In the genomic region with DNA sequence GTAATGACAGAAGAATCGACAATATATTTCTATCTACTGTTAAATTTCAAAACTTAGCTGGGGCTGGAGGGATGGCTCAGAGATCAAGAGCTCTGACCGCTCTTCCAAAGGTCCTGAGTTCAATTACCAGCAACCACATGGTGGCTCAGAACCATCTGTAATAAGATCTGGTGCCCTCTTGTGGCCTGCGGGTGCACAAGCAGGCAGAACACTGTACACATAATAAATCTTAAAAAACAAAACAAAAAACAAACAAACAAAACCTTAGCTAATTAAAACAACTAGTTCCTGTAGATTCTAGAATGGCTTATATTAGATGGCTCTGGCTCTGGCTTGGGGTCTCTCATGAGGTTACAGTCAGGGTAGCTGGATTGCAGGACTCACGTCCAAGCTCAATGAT, we compare ENCODE assay signal across 13 mouse cellular contexts. TPM values are rescaled to one million over a fixed set of nuclear protein-coding genes. Genes with fewer than 3 reads are reported as not detected.
DNase-seq lines count a peak whose midpoint lies in the region; ATAC-seq and TF ChIP-seq lines count a peak whose summit lies in the region.
"Had no signal": no experiment of that assay in that cellular context is flagged by ENCODE, and none has a peak within 500 bp of the region (broad histone marks: within the 10 kb centered on the region; RNA-seq: fewer than 3 reads in every experiment).

No protein-coding gene starts in this region.

- 63% methylated on average over 4 of the region's 4 CpGs for WGBS in liver, postnatal 0 days (ENCODE audit: insufficient replicate concordance)
- WGBS in hindbrain, embryonic 13.5 days = 63% methylated on average over 4 of the region's 4 CpGs

- intact Hi-C loops in left cerebral cortex, adult 2 months (cut with DNase I) = no loop called here
- intact Hi-C loops in left cerebral cortex, postnatal 4 days (cut with DNase I) = no loop called here

- H3K4me2 ChIP-seq in CH12.LX (ENCODE audit: insufficient read depth, low read depth, poor library complexity, severe bottlenecking) = no peak overlapping the region
- H3K4me2 ChIP-seq in liver, postnatal 0 days (ENCODE audit: low read depth, low read length) = no peak overlapping the region
- no peak overlapping the region for H3K4me2 ChIP-seq in hindbrain, embryonic 13.5 days
- H3K4me2 ChIP-seq: heart, embryonic 15.5 days; neural tube, embryonic 12.5 days had no signal

- H3K27ac ChIP-seq in left cerebral cortex, adult 2 months = no peak overlapping the region
- H3K27ac ChIP-seq in CH12.LX (ENCODE audit: insufficient read depth, low read depth) = no peak overlapping the region
- H3K27ac ChIP-seq in liver, postnatal 0 days (ENCODE audit: low read depth) = no peak overlapping the region
- H3K27ac ChIP-seq in hindbrain, embryonic 13.5 days = no peak overlapping the region
- H3K27ac ChIP-seq: heart, embryonic 15.5 days; neural tube, embryonic 12.5 days had no signal

- in situ Hi-C loops in CH12.LX (cut with MboI; ENCODE audit: low pct_ligation_motif_present, low pct_unique_long_range_greater_than_20kb, low sequenced_read_pairs) = no loop called here

- H3K79me2 ChIP-seq in CH12.LX (replicated peaks; ENCODE audit: control insufficient read depth, extremely low read depth, insufficient read depth, poor library complexity, severe bottlenecking) = no peaks in the 10 kb centered on the region

- TF ChIP-seq RAD21 in CH12.LX (IDR thresholded peaks at IDR 0.05; ENCODE audit: low read depth, low read length) = peak; percentile 30

- H3K9ac ChIP-seq in CH12.LX (ENCODE audit: insufficient read depth, low read depth) = no peak overlapping the region
- H3K9ac ChIP-seq in liver, postnatal 0 days (replicated peaks) = no peak overlapping the region
- no peak overlapping the region for H3K9ac ChIP-seq in hindbrain, embryonic 13.5 days
- H3K9ac ChIP-seq: heart, embryonic 15.5 days; neural tube, embryonic 12.5 days had no signal

- no peaks in the 10 kb centered on the region for H3K9me3 ChIP-seq in CH12.LX (replicated peaks; ENCODE audit: low read length)
- no peaks in the 10 kb centered on the region; the same call in 1 of the 2 replicates for H3K9me3 ChIP-seq in liver, postnatal 0 days (ENCODE audit: low read length)
- H3K9me3 ChIP-seq in hindbrain, embryonic 13.5 days = no peaks in the 10 kb centered on the region
- H3K9me3 ChIP-seq: heart, embryonic 15.5 days; neural tube, embryonic 12.5 days had no signal

- no peaks in the 10 kb centered on the region for H3K36me3 ChIP-seq in CH12.LX (replicated peaks in 1 of 2; ENCODE audit: control insufficient read depth in 1 of 2, insufficient read depth in 1 of 2, low read length in 1 of 2)
- no peaks in the 10 kb centered on the region for H3K36me3 ChIP-seq in liver, postnatal 0 days (replicated peaks; ENCODE audit: insufficient read depth, low read length)
- no peaks in the 10 kb centered on the region for H3K36me3 ChIP-seq in hindbrain, embryonic 13.5 days
- H3K36me3 ChIP-seq: heart, embryonic 15.5 days; neural tube, embryonic 12.5 days had no signal

- no peak for DNase-seq in left cerebral cortex, adult 2 months (ENCODE audit: extremely low spot score in 1 of 2, low spot score in 2 of 2)
- DNase-seq in left cerebral cortex, postnatal 4 days = no peak
- DNase-seq in CH12.LX (ENCODE audit: extremely low read depth) = peak; percentile 21
- peak; percentile 42 for DNase-seq in NIH3T3 (ENCODE audit: low read depth)
- no peak for DNase-seq in liver, postnatal 0 days
- no peak for DNase-seq in gastrocnemius, adult 18-20 months (ENCODE audit: low spot score)
- no peak for DNase-seq in spleen, postnatal 14 days (ENCODE audit: low spot score in 2 of 2)
- DNase-seq: adrenal gland, postnatal 36 days; kidney, adult 9 months had no signal

- H3K27me3 ChIP-seq in CH12.LX (replicated peaks) = no peaks in the 10 kb centered on the region
- no peaks in the 10 kb centered on the region for H3K27me3 ChIP-seq in liver, postnatal 0 days (ENCODE audit: insufficient read depth, low read length)
- H3K27me3 ChIP-seq in hindbrain, embryonic 13.5 days = no peaks in the 10 kb centered on the region
- H3K27me3 ChIP-seq: heart, embryonic 15.5 days; neural tube, embryonic 12.5 days had no signal

- peak; percentile 47 for TF ChIP-seq CTCF in left cerebral cortex, adult 2 months (IDR thresholded peaks at IDR 0.05)
- peak; percentile 21 to 74; a peak in 3 of 4 replicates for TF ChIP-seq CTCF in CH12.LX (conservative IDR thresholded peaks at IDR 0.05 in 1 of 2, IDR thresholded peaks at IDR 0.05 in 1 of 2; ENCODE audit: low read depth in 2 of 2, low read length in 2 of 2)
- peak; percentile 63 for TF ChIP-seq CTCF in liver, postnatal 0 days (IDR thresholded peaks at IDR 0.05; ENCODE audit: low read depth)

- dilution Hi-C loops in CH12.LX (cut with MboI; ENCODE audit: extremely low pct_ligation_motif_present, extremely low pct_unique_long_range_greater_than_20kb, low sequenced_read_pairs) = no loop called here

- no peak for TF ChIP-seq POLR2A in CH12.LX (IDR thresholded peaks at IDR 0.05; ENCODE audit: low read depth, low read length)

- no peak for TF ChIP-seq EP300 in CH12.LX (IDR thresholded peaks at IDR 0.05; ENCODE audit: low read length)
- no peak for TF ChIP-seq EP300 in liver, postnatal 0 days (IDR thresholded peaks at IDR 0.05; ENCODE audit: low read depth)

- H3K4me3 ChIP-seq in left cerebral cortex, adult 2 months = no peak overlapping the region
- H3K4me3 ChIP-seq in CH12.LX (replicated peaks in 1 of 3; ENCODE audit: low read depth in 2 of 3, low read length in 2 of 3, poor library complexity in 1 of 3) = no peak overlapping the region
- no peak overlapping the region for H3K4me3 ChIP-seq in liver, postnatal 0 days (ENCODE audit: low read depth, low read length)
- H3K4me3 ChIP-seq in hindbrain, embryonic 13.5 days = no peak overlapping the region
- H3K4me3 ChIP-seq: heart, embryonic 15.5 days; neural tube, embryonic 12.5 days had no signal

- ATAC-seq in liver, postnatal 0 days = no peak
- ATAC-seq in hindbrain, embryonic 13.5 days (ENCODE audit: low FRiP score) = no peak

- peaks cover 0 to 4% of the 10 kb centered on the region in 2 experiments; a peak in 1 of 4 replicates for H3K4me1 ChIP-seq in CH12.LX (ENCODE audit: control insufficient read depth in 1 of 2, insufficient read depth in 2 of 2)
- H3K4me1 ChIP-seq in liver, postnatal 0 days (ENCODE audit: insufficient read depth) = no peaks in the 10 kb centered on the region
- H3K4me1 ChIP-seq in hindbrain, embryonic 13.5 days (replicated peaks) = peaks cover 10% of the 10 kb centered on the region

TF ChIP-seq in CH12.LX, 34 proteins besides CTCF, POLR2A, EP300 and RAD21:
- TF ChIP-seq SMC3 (IDR thresholded peaks at IDR 0.05; ENCODE audit: low read depth, low read length) (peak; percentile 51), NRF1 (IDR thresholded peaks at IDR 0.05; ENCODE audit: low read depth, low read length) (no peak), ZNF384 (IDR thresholded peaks at IDR 0.05; ENCODE audit: low read depth, low read length) (no peak), MYC (IDR thresholded peaks at IDR 0.05; ENCODE audit: low read depth, low read length) (peak; percentile 68; the same call in 1 of the 2 replicates)

RNA-seq across cellular contexts. Expression of a gene that starts 18.5 kb away (rescaled TPM):
- 1 to 10 TPM; 6.2 to 6.7 TPM for total RNA-seq in left cerebral cortex, adult 2 months (2021)
- under 1 TPM; 0.24 to 0.28 TPM for total RNA-seq in left cerebral cortex, postnatal 4 days (2021)
- total RNA-seq in CH12.LX (2012; rRNA removed) (not detected in 2 replicates), CH12.LX (2014; rRNA removed) (not detected in 2 replicates)
- polyA plus RNA-seq in CH12.LX (2012; ENCODE audit: insufficient read length, low read depth) = not detected in 2 replicates
- polyA plus RNA-seq in liver, postnatal 0 days (2015; fragmentation: Nextera tagmentation; extraction: Ambion mirVana) = not detected in 2 replicates
- total RNA-seq in gastrocnemius, adult 18-20 months (2021) = 10 to 100 TPM; 35.8 to 73.6 TPM
- polyA plus RNA-seq in hindbrain, embryonic 13.5 days (2015; fragmentation: Nextera tagmentation; extraction: Ambion mirVana) = not detected in 2 replicates
- polyA plus RNA-seq: heart, embryonic 15.5 days; neural tube, embryonic 12.5 days had no signal

RNA-seq across cellular contexts. Expression of a gene that starts 37.5 kb away (rescaled TPM):
- not detected for total RNA-seq in left cerebral cortex, adult 2 months (2021)
- not detected for total RNA-seq in left cerebral cortex, postnatal 4 days (2021)
- not detected in 2 replicates for total RNA-seq in CH12.LX (2012; rRNA removed)
- total RNA-seq in CH12.LX (2014; rRNA removed) = not detected in 2 replicates
- polyA plus RNA-seq in CH12.LX (2012; ENCODE audit: insufficient read length, low read depth) = not detected in 2 replicates
- polyA plus RNA-seq in liver, postnatal 0 days (2015; fragmentation: Nextera tagmentation; extraction: Ambion mirVana) = not detected in 2 replicates
- not detected for total RNA-seq in gastrocnemius, adult 18-20 months (2021)
- polyA plus RNA-seq in hindbrain, embryonic 13.5 days (2015; fragmentation: Nextera tagmentation; extraction: Ambion mirVana) = not detected in 2 replicates
- total RNA-seq: adrenal gland, postnatal 36 days; left cerebral cortex, postnatal 25 days had no signal
- polyA plus RNA-seq: heart, embryonic 15.5 days; neural tube, embryonic 12.5 days had no signal

RNA-seq across cellular contexts. Expression of a gene that starts 50.2 kb away (rescaled TPM):
- 100 to 1,000 TPM; 107 to 108 TPM for total RNA-seq in left cerebral cortex, adult 2 months (2021)
- total RNA-seq in left cerebral cortex, postnatal 4 days (2021) = 10 to 100 TPM; 61.1 to 63.2 TPM
- total RNA-seq in CH12.LX (2012; rRNA removed) (17.9 and 18.0 TPM in 2 replicates), CH12.LX (2014; rRNA removed) (38.5 and 46.0 TPM in 2 replicates)
- 36.8 and 43.4 TPM in 2 replicates for polyA plus RNA-seq in CH12.LX (2012; ENCODE audit: insufficient read length, low read depth)
- 14.9 and 15.7 TPM in 2 replicates for polyA plus RNA-seq in liver, postnatal 0 days (2015; fragmentation: Nextera tagmentation; extraction: Ambion mirVana)
- 10 to 100 TPM; 16.8 to 20.9 TPM for total RNA-seq in gastrocnemius, adult 18-20 months (2021)
- polyA plus RNA-seq in hindbrain, embryonic 13.5 days (2015; fragmentation: Nextera tagmentation; extraction: Ambion mirVana) = 76.0 and 77.9 TPM in 2 replicates

Comparison
In these comparisons a context has a peak if more than half of its experiments do, and no peak if none do; other contexts are left out.
1. RNA of a gene that starts 18.5 kb away (total RNA-seq): 35.8 to 73.6 TPM in gastrocnemius, adult 18-20 months and 6.2 to 6.7 TPM in left cerebral cortex, adult 2 months; 0.24 to 0.28 TPM in left cerebral cortex, postnatal 4 days and not detected in CH12.LX; every median in the first group is over 4 times any median in the second.
2. DNase-seq: peak in CH12.LX (single experiment) and NIH3T3 (single experiment); none in left cerebral cortex, adult 2 months (0 of 2), left cerebral cortex, postnatal 4 days (single experiment), liver, postnatal 0 days (single experiment), gastrocnemius, adult 18-20 months (single experiment) and spleen, postnatal 14 days (0 of 2).
3. Peak in every context shown above with its lines, with median percentiles within 50 percentile points of each other: CTCF ChIP-seq.